Mouse (Mus musculus): ENCODE measurements at regions not wholly inside any gene's neighbourhood (a gene's known extent, or its start where the extent isn't known, plus 50 kb on each side); places are given as distances from the start of the nearest gene placed in this dataset.
"Not testable (repeated sequence)": the region's sequence is repeated elsewhere in the genome, so short reads cannot be mapped to it uniquely, and the experiment has no call there.

- H3K9ac ChIP-seq (ENCODE audit: low read length): no peak overlapping the region
- H3K4me3 ChIP-seq (ENCODE audit: low read length): no peak overlapping the region
- no peak for ATAC-seq (ENCODE audit: low read depth)
- no peaks in the 10 kb centered on the region for H3K36me3 ChIP-seq (ENCODE audit: control insufficient read depth, insufficient read depth, low read length)
- 83% methylated on average over 3 of the region's 3 CpGs for WGBS
- no peak overlapping the region for H3K4me2 ChIP-seq (ENCODE audit: low read depth, low read length)
- no peaks in the 10 kb centered on the region for H3K27me3 ChIP-seq (ENCODE audit: control insufficient read depth, insufficient read depth, low read depth, low read length)
- H3K4me1 ChIP-seq (replicated peaks; ENCODE audit: control insufficient read depth, insufficient read depth, low read length): no peaks in the 10 kb centered on the region
- no peak overlapping the region for H3K27ac ChIP-seq (ENCODE audit: low read length)
- no peaks in the 10 kb centered on the region for H3K9me3 ChIP-seq (ENCODE audit: control insufficient read depth, low read length)
Observed at GRCm38 (mm10) chr10:104694974-104695373, 501.1 kb downstream of the Gm4340 start.

- ATAC-seq (ENCODE audit: low read depth): no peak
Observed at GRCm38 (mm10) chr10:104708926-104709325, 515.1 kb downstream of the Gm4340 start.

DNA sequence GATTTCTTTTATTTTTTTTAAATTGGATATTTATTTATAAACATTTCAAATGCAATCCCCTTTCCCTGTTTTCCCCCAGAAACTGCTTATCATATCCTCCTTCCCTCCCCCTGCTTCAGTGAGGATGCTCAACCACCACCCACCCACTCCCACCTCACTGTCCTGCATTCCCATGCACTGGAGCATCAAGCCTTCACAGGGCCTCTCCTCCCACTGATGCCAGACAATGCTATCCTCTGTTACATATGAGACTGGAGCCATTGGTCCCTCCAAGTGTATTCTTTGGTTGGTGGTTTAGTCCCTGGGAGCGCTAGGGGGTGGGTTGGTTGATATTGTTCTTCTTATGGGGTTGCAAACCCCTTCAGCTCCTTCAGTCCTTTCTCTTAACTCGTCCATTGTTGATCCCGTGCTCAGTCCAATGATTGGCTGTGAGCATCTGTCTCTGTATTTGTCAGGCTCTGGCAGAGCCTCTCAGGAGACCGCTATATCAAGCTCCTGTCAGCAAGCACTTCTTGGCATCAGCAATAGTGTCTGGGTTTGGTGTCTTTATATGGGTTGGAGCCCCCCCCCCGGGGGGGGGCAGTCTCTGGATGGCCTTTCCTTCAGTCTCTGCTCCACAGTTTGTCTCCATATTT, 519.6 kb downstream of the Gm4340 start:
- H3K9me3 ChIP-seq (ENCODE audit: control insufficient read depth, low read length); H3K27me3 ChIP-seq (ENCODE audit: control insufficient read depth, insufficient read depth, low read depth, low read length); H3K4me1 ChIP-seq (replicated peaks; ENCODE audit: control insufficient read depth, insufficient read depth, low read length); H3K4me2 ChIP-seq (ENCODE audit: low read depth, low read length); H3K27ac ChIP-seq (ENCODE audit: low read length); H3K4me3 ChIP-seq (ENCODE audit: low read length); ATAC-seq (ENCODE audit: low read depth); H3K36me3 ChIP-seq (ENCODE audit: control insufficient read depth, insufficient read depth, low read length); H3K9ac ChIP-seq (ENCODE audit: low read length): not testable (repeated sequence)
- WGBS: 67% methylated on average over 5 of the region's 5 CpGs

More at GRCm38 (mm10) chr10:104708926-104709325, 515.1 kb downstream of the Gm4340 start:
- Histone ChIP-seq H3K4me1 (replicated peaks; ENCODE audit: control insufficient read depth, insufficient read depth, low read length) (no peaks in the 10 kb centered on the region), H3K27me3 (ENCODE audit: control insufficient read depth, insufficient read depth, low read depth, low read length) (no peaks in the 10 kb centered on the region), H3K36me3 (ENCODE audit: control insufficient read depth, insufficient read depth, low read length) (no peaks in the 10 kb centered on the region), H3K4me3 (ENCODE audit: low read length) (no peak overlapping the region), H3K27ac (ENCODE audit: low read length) (no peak overlapping the region), H3K9me3 (ENCODE audit: control insufficient read depth, low read length) (no peaks in the 10 kb centered on the region), H3K4me2 (ENCODE audit: low read depth, low read length) (no peak overlapping the region), H3K9ac (ENCODE audit: low read length) (no peak overlapping the region)

All from lung, embryonic 16.5 days (tissue).